Mouse (Mus musculus): ENCODE results near the gene Clptm1.

GRCm38 (mm10) chr7:19586269-19586668 lies 78.6 kb downstream of the Clptm1 start:
- TF ChIP-seq CTCF (IDR thresholded peaks at IDR 0.05) (no peak), EP300 (IDR thresholded peaks at IDR 0.05; ENCODE audit: insufficient read depth, low read depth, low read length) (no peak), POLR2A (IDR thresholded peaks at IDR 0.05; ENCODE audit: insufficient read depth, low read depth, low read length) (no peak)
